Mouse (Mus musculus): ENCODE measurements around the gene Zcchc7.

Gene Zcchc7

DNA sequence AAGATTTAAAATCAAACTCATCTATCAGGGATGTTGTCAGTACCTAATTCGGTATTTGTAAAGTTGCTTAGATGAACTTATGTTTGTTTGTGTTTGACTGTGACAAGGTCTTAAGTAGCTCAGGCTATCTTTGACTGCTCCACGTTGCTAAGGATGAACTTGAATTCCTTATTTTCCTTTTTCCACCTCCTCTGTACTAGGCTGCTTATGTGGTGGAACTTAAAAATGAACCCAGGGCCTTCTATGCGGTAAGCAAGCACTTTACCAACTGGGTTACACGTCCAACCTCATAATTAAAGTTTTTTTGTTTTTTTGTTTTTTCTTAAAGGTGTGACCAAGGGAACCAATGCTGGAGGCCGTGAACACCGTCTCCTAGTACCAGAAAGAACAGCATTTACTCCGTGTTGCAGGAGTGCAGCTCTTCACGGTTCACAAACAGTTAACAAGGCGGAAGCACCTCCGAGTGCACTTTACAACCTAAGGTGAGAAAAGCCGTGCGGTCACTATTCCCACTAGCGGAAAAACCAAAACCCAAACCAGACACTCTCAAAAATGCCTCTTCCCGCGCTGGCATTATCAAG, at the start of gene Zcchc7:
Gene Zcchc7 (plus strand): TSS at position 325 of the 581 bp plus-strand sequence.
- CTCF ChIA-PET: no interaction called here

DNA sequence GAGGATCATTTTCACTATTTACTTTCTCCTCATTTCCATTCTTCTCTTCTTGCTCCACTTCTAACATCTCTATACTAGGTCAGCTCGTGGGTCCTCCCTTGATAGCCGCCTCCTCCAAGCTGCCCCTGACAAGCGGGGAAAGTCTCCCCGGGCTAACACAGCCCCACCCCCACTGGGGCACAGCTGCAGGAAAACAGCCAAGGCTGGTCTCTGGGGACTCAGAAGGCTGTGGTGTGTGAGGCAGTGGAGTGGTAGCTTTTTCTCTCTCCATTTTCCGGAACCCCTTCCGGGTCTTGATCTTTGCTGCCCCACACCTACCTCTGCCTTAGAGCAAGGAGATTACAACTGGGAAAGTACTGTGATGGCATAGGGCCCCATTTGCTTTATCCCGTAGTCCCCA, 49.7 kb upstream of the Zcchc7 start:
- CTCF ChIA-PET: interaction anchor here (1.5 kb wide), 1 partner anchor 35 kb away, joined by 3 read pairs; no protein-coding TSS in a partner anchor

DNA sequence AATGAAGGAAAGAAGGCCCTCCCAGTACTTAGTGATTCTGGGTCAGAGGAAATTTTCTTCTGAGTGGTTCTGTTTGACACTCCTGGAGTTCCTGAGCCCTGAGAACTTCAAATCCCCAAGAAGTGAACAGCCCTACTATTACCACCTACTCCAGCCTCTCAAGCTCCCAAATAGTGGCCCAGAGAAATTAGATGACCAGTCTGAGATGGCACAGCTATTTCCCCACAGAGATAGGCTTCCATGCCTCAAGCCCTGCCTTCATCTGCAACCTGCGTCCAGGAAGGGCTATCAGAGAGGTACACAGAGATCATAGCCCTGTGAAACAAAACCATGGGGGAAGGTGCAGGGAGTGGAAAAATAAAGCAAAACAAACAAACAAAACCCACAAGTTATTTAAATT, 48.8 kb upstream of the Zcchc7 start:
- CTCF ChIA-PET: interaction anchor here (1.5 kb wide), 1 partner anchor 36 kb away, joined by 3 read pairs; no protein-coding TSS in a partner anchor

DNA sequence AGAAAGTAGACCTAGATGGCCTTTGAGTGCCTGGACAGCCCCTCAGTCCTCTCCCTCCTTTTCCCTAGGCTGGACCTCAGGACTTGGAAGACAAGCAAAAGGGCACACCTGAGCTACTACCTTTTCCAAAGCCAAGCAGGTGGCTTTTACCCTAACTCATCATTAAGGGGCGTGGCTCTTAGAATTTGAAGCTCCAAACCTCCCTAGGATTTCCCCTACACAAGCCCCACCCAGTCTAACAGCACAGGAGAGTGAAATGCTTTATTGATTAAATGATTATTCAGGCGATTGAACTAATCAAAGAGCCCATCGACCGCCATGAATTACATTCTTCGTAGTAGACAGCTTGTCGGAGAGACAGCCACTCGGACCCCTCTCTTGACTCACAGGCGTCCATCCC, 47.4 kb upstream of the Zcchc7 start:
- CTCF ChIA-PET: interaction anchor here (0.7 kb wide), 1 partner anchor 9 kb away, joined by 8 read pairs; no protein-coding TSS in a partner anchor

DNA sequence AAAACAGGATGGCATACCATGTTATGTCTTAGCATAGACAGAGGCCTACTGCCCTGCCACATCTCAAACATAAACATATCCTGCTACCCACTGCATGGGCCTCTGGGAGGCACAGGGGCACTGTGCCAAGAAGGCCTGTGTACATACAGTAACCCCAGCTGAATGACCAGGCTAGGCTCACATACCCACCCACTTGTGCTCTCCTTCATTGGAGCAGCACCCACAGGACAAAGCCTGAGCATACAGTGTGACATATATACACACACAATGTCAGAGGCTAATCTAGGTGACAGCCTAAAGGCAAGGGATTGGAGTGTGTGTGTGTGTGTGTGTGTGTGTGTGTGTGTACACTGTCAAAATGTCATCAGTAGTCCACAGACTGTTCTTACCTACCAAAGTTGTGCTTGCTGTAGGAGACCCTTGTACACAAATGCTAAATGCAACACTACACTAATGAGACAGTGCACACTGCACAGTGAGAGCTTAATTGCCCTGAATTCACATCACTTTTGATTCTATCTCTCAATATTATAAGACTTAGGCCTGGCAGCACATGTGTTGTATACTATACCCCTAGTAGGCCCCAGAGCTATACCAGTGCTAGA, 46.5 kb upstream of the Zcchc7 start:
- CTCF ChIA-PET: no interaction called here

DNA sequence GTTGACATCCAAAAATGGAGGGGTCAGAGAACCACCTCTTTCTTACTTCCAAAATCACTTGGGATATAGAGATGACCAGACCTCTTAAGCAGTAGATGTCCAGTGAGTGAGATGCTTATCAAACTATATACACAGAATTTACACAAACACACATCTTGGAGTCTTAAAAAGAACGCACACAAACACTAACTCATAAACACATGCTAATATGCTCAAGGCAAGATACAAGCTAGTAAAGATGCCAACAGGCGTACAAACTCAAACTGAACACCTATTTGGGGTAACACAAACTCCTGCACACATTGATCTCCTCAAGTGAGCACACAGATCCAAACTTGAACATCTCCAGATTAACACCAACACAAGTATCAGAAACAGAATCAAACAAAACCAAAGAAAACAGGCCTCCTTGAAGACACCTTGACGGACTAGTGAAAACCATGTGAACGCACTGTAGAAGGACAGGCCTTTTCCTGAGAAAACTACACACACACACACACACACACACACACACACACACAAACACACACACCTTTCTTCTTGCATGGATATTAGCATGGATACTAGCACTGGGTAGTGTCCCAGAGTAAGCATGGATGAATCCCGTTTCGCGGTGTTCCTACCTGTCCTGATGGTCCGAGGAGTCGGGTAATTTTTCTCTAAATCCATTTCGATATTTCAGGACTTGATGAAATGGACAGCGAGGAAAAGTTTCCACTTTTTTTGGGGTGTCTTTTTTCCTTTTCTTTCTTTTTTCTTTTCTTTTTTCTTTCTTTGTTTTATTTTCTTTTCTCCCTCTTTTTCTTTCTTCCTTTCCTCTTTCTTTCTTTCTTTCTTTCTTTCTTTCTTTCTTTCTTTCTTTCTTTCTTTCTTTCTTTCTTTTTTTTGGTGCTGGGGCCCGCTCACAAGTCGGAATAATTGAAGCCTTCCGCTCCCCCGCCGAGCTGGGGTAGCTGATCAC, 45.7 kb upstream of the Zcchc7 start, which contains the start of gene Pax5:
Gene Pax5 (minus strand): TSS at position 748 of the 961 bp plus-strand sequence.
- CTCF ChIA-PET: interaction anchor here (0.6 to 0.7 kb wide), 2 partner anchors 18 to 944 kb away, joined by 3 to 5 read pairs; no protein-coding TSS in a partner anchor

DNA sequence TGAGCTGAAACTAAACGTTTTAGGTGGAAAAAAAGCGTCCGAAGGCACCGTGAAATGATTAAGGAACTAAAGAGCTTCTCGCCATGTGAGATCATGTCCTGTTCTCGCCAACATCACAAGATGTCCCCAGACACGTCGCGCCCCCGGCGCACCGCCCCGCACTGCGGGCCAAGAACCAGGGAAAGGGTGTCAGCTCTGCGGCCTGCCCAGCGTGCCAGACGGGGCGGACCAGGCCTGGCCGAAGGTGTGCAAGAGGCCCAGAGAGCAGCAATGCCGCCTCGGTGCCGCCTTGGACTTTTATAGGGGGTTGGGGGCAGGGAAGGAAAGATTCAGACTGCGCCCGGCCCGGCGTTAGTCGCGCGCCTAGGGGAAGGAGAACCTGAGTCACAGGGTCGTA, 45.0 kb upstream of the Zcchc7 start:
- CTCF ChIA-PET: interaction anchor here (0.6 to 0.7 kb wide), 2 partner anchors 19 to 943 kb away, joined by 3 to 5 read pairs; no protein-coding TSS in a partner anchor

DNA sequence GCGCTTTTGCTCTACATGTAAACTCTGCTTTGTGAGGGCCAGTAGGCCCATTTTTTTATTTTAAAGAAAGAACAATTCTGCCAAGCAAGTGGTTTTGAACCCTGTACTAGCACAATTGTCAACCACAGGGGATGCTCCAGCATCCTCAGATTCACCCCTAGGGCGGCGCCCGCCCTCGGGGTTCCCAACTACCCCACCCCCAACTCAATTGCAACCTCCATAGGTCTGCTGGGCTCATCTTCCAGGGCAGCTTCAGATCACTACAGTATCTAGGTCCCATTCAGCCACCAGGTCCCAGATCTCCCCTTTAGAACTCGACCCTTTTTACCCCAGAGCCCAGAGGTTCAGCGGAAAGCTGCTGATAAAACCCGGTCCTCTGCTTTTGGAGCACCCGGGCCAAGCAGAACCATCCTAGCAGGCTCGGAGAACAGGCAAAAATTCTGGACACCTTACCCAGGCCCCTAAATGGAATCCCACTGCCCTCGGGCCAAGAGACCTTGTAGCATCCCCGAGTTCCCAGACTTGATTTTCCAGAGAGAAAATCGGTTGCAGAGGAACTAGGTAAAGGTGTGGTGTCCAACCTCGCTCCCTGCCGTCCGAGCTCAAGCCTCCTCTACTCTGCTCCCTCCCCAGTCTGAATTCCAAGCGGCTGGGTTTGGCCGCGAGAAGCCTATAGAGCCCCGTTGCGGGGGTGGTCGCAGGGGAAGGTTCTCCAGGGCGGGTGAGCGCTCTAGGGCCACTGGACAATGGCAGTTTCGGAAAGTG, 44.4 kb upstream of the Zcchc7 start:
- CTCF ChIA-PET: interaction anchor here (0.6 kb wide), 1 partner anchor 942 kb away, joined by 3 read pairs; no protein-coding TSS in a partner anchor

DNA sequence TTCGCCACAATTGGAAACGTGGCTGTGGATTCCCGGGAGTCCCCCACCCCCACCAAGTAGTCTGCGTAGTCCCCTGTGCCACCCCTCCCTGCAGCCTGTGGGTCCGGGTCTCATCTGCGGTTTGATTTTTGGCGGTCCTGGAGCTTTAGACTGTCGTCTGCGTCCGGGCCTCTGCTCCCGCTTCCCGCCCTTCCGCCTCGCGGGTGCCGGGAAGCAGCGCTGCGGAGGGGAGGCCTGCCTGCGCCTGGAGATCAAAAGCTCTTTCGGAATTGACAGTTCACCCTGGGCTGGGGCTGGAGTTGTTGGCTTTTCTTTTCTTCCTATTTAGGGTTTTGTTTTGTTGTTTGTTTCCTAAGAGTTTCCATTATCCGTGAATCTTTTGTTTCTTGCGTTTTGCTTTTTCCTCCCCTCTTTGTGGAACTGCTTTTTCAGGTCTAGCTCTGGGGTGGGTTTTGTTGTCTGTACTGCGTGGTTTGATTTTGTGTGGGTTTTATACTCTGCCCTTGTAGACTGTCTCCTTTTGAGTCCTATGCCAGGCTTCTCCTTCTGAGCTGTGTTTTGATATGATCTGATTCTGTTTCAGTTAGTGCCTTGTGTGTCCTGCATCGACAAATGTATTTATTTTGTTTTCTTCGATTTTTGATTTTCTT, 43.5 kb upstream of the Zcchc7 start:
- CTCF ChIA-PET: interaction anchor here (0.7 to 1.8 kb wide), 2 partner anchors 12 to 193 kb away, joined by 3 to 4 read pairs; no protein-coding TSS in a partner anchor

DNA sequence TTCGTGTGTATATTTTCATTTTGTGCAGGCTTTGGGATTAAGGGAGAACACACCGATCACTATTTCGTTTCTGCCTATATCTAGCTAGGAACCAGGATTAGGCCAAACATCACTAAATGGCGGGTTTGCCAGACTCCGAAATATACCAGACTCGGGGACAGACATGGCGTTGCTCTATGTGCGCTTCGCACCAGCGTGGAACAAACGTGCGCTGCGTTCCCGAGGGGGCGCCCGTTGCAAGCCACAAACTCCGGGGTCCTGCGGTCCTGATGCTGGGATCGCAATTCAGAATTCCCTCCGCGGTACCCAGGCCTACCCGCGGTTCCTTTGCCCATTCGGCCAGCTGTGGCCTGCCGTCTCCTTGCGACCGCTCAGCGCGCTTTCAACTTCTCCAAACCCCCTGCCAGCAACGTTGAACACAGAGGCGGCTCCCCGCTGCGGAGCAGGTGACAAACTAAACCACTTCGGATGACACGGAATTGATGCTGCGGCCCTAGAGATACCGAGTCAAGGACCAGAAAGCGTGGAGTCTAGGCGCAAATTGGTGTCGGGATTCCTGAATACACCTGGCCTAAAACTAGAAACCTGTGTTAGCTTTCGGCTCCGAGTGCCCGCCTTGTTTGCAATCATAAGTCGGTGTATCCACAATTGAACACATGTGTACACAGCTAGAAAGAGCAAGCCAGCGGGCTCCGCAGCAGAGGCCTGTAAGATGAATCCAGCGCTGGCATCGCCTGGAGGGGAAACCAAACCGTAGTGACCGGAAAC, 42.7 kb upstream of the Zcchc7 start:
- CTCF ChIA-PET: interaction anchor here (1.8 kb wide), 1 partner anchor 193 kb away, joined by 4 read pairs; no protein-coding TSS in a partner anchor

DNA sequence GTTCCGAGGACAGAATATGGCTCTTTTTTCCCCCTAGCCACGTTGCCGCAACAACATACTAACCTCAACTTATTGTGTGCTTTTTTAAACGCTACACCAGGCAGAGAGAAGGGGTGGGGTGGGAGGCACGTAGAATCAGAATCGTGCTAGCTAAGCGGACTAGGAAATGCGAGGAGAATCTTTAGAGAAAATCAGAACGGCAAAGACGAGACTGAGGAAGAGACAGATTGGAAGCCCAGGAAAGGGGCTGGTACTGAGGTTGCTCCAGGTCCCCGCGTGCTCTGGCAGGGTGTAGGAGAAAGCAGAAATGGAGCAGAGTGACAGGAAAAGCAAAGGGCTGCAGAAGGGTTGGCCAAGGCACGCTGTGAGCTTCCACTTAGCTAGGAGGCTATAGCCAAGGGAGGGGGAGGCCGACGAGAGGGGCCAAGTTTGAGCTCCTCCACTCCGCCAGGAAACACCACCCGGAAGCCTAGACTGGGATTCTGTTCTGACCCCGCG, 42.1 kb upstream of the Zcchc7 start:
- CTCF ChIA-PET: interaction anchor here (1.1 to 1.8 kb wide), 2 partner anchors 27 to 192 kb away, joined by 4 to 6 read pairs; no protein-coding TSS in a partner anchor

DNA sequence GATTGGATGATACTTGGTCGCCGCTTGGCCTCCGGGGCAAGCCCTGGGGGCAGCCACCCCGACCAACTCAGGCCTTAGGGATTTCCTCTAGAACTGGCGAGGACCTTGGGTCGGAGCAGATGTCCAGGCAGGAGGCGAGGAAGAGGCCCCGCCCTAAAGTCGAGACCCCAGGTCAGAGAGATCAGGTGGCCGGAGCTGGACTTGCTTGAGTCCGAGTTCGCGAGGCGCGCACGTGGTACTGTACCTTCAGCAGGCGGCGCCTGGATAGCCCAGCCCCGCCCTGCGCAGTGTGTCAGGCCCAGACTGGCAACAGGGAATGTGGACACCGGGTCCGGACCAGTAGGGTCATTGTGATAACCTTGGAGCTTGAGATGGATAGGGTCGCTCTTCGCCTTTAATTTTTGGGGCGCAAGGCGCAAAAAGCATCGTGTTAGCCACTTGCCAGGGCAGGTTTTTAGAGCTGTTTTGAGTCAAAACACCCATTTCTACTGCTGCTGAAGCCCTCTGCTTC, 41.5 kb upstream of the Zcchc7 start:
- CTCF ChIA-PET: interaction anchor here (1.1 kb wide), 1 partner anchor 27 kb away, joined by 6 read pairs; no protein-coding TSS in a partner anchor

DNA sequence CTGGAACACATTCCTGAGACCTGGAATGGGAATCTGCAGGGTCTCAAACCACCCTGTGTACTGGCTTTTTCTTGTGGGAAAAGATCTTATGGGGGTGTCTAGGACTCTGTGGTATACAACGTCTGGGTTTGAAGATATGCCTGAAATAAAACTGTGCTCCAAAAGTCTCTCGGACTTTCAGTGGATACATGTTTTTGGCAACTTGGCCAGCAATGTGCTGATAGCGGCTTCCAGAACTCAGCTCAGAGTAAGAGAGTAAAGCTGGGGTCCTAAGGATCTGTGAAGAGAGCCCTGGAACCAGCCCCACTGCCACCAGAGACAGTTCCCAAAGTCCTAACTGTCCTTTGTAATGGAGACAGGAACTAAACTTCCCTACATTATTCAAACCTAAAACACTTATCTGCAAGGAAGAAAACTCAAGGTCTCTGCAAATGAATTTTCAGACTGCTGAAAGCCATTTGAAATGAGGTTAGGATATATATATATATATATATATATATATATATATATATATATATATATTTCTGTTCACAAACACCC, 40.0 kb upstream of the Zcchc7 start:
- CTCF ChIA-PET: interaction anchor here (0.7 kb wide), 2 partner anchors 19 to 151 kb away, joined by 3 to 14 read pairs; no protein-coding TSS in a partner anchor

DNA sequence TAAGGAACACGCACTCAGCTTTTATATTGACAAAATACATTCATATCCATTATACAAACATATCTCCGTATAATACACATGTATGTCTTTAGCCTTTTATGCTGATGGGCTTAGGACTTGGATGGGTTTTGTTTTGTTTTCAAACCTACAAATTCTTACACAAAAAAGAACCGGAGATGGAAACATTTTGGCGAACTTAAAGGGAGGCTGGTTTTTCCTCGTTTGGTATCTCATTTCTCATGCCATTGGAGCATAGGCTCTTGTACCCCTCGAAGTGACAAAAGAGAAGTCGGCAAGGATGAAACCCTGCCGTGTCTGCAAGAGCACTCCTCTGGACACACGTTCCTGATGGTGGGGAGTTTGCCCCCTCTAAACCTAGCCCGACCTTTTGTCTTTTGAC, 39.3 kb upstream of the Zcchc7 start:
- CTCF ChIA-PET: no interaction called here

DNA sequence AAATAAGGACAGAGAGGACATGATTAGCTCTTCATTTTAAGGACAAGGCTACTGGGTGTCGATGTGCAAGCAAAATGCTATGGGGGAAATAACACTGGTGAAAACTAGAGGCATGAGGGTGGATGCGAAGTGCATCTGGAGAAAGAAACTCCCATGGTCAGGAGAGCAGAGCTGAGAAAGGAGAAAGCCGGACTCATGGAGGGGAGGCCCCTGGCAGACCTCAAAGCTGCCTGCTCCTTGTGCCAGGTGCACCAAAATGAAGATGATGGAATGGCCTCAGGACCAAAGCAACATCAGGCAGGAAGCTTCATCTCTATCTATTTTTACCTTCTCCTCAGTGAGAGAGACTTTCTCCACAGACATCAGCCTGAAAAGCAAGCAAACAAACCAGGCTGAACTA, 38.0 kb upstream of the Zcchc7 start:
- CTCF ChIA-PET: no interaction called here

DNA sequence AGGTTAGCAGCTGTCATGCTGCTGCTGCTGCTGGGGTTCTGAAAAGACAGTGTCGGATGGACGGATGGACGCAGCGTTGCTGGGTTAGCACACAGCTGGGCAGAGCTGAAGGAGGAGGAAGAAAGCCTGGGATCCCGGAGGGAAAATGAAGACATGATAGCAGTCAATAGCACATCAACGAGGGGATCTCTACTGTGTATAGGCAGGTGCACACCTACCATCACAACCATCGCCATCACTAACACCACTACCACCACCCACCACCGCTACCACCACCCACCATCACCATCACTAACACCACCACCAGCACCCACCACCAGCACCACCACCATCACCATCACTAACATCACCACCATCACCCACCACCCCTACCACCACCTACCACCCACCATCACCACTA, 35.6 kb upstream of the Zcchc7 start:
- CTCF ChIA-PET: no interaction called here

DNA sequence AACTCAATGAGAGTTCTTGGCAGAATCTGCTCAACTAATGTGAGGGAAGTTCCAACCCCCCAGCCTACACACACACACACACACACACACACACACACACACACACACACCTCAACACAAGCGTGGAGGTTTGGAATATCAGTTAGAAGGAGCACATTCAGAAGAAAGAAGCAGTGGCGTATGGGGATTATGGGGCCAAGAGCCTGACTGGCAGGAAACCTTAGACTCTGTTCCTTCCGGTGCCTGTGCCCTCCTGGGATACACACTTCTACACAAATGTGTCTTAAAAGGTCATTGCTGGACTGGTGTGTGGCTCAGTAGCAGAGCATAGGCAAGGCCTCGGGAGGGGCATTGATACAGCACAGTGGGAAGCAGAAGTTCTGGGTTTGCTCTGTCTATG, 34.4 kb upstream of the Zcchc7 start:
- CTCF ChIA-PET: no interaction called here

DNA sequence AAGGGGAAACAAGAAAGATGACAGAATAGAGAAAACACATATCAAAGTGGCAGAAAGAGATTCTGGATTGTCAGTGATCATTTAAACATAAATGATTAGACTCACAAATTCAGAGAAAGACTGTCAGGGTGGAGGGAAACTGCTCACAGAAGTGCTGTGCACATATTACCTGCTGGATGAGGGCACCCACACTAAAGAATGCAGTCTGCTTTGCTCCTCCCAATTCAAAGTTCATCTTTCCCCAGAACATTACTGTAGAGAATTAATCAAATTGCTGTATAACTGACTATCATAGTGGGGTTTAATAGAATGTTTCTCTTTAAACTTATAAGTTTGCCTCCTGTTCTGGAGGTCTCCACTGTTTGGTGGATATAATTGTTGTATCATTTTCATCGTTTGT, 15.2 kb upstream of the Zcchc7 start:
- CTCF ChIA-PET: no interaction called here

Data from spleen, embryonic (tissue).